Mouse (Mus musculus) stomach, postnatal 0 days (tissue): ENCODE data around the gene Pick1.

Source experiments
- CTCF ChIP-seq: IDR thresholded peaks from 2 replicates; pipeline ENCODE4 v1.5.1; 2016; ENCODE audit warnings: antibody characterized with exemption, low read depth, mild to moderate bottlenecking, moderate library complexity
- EP300 ChIP-seq: optimal IDR thresholded peaks from 2 replicates; pipeline ENCODE3; 2016; ENCODE audit warnings: antibody characterized with exemption

- no peak for TF ChIP-seq EP300
- TF ChIP-seq CTCF = peak; percentile 29; the same call in 1 of the 2 replicates
Observed at GRCm38 (mm10) chr15:79229058-79229821, at the start of gene Pick1, which contains the start of gene Gm49486.
